Mouse (Mus musculus) myocyte (in vitro differentiated cells): ENCODE measurements around the gene Kpnb1.

Experiments
- POLR2A ChIP-seq: IDR thresholded peaks from one replicate; pipeline ENCODE4 v1.6.1; 2011; ENCODE audit warnings: low read depth, mild to moderate bottlenecking, control low read depth, moderate library complexity; ENCODE audit not compliant: insufficient read length
- TCF12 ChIP-seq: IDR thresholded peaks from one replicate; pipeline ENCODE4 v1.6.1; 2011; ENCODE audit warnings: mild to moderate bottlenecking, control low read depth; ENCODE audit not compliant: poor library complexity, insufficient read depth, severe bottlenecking
- USF1 ChIP-seq: IDR thresholded peaks from one replicate; pipeline ENCODE4 v1.6.1; 2011; ENCODE audit warnings: low read depth, mild to moderate bottlenecking, control low read depth, moderate library complexity

DNA sequence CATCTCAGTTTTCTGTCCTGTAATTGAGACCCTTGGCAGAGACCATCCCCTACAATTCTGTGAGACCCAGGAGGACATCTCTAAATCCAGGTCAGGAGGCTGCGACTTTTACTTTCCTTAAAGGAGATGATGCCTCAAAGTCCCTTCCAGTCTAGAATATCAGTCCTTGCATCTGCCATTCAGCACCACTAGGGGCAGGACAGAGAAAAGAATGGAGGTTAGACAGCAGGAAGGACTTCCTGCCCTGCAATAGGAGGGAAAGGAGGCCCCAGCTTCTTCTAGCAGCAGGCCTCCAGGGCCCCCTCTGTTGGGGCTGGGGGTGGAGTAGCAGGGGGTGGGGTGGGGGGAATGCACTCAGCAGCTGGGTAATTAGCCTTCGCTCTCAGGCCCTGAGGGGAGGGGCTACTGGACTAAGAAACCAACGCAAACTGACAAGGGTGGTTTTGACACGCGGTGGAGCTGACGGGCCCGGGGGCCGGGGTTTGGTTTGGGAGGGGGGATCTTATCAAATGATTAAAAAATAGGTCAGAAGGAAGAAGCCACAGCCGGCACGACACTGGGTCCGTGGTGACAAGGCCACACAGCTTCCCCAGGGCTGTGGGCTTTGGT is 64.3 kb downstream of the Kpnb1 start:
- TF ChIP-seq USF1 = no peak
- no peak for TF ChIP-seq POLR2A
- TF ChIP-seq TCF12 = no peak
